Mouse (Mus musculus) effector memory CD4-positive, alpha-beta T cell, adult 7 months (primary cell): ENCODE measurements around the gene Cend1. TPM values are rescaled to one million over a fixed set of nuclear protein-coding genes. Genes with fewer than 3 reads are reported as not detected.

Experiments used
- polyA plus RNA-seq: library from polyadenylated mRNA; unstranded; fragments of 100-300 nt; shearing (Covaris generic); gene quantifications from one replicate; pipeline ENCODE4 v1.2.1, GENCODE M21; 2017

Gene Cend1
- polyA plus RNA-seq, result not detected

DNA sequence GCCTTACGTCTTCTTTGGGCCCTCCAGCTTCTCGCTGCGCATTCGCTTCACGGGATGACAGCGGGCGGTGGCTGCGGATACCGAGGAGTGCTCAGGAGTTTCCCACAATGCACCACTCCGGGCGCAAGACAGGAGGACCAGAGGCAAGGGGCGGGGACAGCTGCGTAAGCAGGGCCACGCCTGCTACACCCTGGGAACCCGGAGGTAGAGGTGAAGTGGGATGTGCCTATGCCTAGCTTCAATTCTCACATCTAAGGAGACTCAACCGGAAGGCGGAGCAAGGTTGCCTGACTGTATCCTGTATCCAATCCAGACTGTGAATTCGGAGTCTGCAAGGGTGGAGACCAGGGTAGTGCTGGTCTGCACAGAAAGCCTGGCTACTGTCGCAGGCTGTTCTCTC, at the start of gene Cend1:
Gene Cend1, minus strand, starts transcription at position 182 of the 400 bp plus-strand sequence.

DNA sequence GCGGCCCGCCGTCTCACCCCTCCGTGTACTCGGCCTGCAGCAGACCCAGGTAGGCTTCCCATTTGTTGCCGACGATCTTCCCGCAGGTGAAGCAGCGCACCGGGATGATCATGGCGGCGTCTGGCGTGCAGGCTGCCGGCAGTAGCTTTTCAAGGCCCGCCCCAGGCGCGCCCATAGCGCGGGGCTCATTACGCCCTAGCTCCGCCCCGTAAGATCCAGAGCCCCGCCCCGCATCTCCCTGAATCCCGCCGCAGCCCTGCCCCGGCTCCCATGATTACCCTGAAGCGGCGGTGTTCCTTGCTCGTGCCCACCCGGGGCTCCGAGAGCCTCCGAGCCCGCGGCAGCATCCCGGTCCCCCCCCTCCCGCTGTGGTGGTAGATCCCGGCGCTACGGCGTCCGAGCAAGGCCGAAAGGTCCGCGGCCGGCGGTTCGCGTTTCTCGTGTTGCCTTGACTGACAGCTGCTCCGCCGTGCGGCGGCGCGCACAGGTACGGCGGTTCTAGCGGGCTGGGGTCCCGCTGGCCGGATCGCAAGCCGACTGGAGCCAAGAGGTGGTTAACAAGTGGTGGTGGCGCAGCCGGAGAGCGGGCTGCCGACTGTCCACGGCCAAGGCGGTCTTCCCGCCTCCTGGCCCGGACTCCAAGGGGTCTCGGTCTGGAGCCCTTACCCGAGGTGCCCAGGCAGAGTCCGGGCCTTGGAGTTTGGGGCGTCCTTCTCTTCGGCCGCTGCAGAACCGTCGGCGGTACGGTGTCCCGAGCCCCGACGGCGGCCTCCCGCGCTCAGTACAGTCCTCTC, 45.9 kb upstream of the Cend1 start, which contains the start of the genes Polr2l and Tspan4:
Gene Polr2l, minus strand, starts transcription at position 122 of the 794 bp plus-strand sequence.
Gene Tspan4, plus strand, starts transcription at position 230 of the 794 bp plus-strand sequence.

DNA sequence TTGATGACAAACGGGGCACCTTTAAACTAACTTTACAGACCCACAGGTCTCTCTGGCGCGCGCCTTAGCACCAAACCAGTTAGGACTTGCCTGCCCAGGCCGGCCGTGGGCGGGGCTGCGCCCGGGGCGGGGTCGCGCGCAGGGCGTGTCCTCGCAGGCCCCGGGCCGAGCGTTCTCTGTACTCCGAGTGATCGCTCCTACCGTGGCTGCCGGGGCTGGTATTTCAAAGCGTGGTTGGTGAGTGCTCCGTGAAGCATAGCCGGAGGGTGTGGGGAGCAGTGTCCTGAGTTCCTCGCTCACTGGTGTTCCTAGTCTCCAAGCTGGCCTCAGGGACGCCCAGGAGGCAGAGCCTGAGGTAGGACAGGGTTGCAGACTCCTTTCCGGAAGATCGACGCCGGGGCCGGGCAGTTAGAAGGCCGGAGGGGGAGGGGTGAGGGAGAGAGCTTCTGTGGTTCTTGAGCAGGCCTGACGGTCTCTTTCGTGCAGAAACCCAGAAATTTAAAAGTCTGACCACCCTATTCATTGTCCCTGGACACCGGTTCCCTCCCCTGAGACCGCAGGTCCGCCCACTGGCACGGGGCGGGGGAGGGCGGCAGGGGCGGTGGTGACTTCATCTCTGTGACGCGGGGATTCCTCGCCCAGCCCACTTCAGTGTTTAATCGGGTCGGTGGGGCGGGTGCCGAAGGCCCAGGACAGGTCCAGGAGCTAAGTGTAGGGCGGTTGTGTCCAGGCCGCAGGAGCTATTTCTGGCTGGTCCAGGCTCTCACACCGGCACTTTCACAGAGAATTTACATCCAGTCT, 38.1 kb upstream of the Cend1 start, which contains the start of gene Cd151:
Gene Cd151, plus strand, starts transcription at position 163 of the 801 bp plus-strand sequence.

DNA sequence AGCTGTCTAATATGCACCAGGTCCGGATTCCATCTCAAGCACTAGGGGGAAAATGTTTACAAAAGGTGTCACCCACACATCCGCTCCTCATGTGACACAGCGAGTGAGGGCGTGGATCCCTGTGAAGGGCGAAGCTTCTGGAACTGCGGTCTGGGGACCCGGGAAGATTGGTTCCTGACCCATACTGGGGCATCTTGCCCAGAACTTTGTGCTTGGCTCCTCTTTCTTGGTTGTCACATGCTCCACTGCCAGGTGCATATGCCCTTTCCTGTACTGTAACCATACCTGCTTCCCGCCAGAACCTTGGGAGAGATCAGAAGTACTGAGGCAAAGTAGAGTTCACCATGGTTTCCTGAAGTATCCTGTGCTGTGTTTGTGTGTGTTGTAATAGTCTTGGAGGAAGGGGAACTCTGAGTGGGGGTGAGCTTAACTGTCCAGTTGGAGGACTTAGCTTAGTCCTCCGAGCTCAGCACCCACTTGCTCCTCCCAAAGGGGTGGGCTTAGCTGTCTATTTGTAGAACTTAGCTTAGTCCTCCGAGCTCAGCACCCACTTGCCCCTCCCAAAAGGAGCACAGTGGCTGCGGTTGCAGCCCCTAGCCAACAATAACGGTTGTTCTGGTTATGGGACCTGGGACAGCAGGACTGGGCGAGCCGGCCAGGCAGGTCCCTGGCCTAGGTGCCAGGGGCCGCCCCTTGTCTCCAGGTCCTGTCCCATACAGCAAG, 31.3 kb upstream of the Cend1 start, which contains the start of gene Cracr2b:
Gene Cracr2b, plus strand, starts transcription at position 704 of the 723 bp plus-strand sequence.

DNA sequence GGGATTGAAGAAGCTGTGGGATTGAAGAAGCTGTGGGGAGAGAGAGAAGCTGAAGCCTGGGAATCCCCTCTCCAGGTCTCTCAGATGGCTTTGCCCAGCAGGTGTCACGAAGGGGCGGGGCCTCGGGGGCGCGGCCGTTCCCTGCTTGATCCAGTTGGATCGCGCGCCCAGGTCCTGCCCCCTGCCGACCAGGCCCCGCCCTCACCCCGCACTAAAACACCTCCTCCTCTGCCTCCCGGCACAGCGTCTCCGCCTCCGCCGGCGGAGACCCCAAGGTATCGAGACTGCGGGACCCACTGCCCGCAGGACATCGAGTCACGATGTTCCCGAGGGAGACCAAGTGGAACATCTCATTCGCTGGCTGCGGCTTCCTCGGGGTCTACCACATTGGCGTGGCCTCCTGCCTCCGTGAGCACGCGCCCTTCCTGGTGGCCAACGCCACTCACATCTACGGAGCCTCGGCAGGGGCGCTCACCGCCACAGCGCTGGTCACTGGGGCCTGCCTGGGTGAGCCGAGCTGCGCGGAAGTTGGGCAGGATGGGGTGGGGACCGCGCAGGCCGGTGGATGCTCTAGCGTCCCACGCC, 25.8 kb upstream of the Cend1 start, which contains the start of gene Pnpla2:
Gene Pnpla2, plus strand, starts transcription at position 232 of the 585 bp plus-strand sequence.

DNA sequence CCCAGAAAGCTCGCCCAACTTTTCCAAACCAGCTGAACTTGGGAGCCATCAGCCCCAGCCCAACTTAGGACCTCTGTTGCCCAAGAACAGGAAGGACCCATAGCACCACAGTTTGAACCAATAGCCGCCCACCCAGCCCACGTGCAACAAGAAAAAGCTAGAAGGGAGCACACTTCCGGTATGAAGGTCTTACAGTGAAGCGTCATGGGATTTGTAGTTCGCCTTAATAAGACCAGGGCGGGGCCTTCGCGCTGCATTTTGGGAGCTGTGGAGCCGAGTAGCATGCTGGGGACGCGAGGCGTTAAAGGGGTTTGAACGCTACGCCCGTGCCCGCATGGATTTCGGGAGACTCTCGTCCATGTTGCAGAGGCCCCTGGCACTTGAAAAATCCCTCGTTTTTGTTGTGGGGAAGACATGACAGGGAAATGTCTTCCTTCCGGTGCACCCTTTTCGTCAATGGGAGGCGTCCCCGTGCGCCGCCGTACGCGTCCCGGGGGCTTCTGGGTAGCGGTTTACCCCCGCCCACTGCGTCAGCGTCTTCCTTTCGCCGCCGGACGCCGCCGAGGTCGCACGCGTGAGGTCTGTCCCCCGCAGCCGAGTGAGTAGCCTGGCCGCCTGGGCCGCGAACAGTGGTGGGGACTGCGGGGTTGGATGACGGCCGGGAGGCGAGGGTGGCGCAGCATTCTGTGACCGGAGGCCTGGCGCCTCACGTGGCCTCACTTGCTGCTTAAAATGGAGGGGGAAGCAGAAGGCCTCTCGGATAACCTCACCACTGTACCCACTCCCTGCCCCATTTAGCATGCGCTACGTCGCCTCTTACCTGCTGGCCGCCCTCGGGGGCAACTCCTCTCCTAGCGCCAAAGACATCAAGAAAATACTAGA, 18.1 kb upstream of the Cend1 start, which contains the start of gene Rplp2:
Gene Rplp2, plus strand, starts transcription at position 261 of the 882 bp plus-strand sequence.

DNA sequence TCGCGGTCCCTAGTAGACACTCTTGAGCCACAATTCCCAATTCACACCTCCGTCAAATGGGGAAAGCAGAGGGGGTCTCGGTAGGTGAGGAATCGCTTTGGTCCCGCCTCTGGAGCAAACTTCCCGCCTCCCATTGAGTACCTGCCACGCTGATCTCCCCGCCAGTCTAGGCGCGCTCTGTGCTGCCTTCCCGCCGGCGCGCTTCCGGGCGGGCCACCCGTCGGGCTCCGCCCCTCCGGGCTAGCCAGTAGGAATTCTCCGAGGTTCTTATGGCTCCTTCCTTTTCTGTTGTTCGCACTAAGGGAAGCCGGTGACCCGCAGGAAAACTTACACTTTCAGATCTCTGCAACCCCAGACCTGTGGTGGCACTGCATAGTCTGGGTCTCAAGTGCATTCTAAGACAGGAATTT, 14.5 kb upstream of the Cend1 start, which contains the start of gene Pidd1:
Gene Pidd1, minus strand, starts transcription at position 198 of the 410 bp plus-strand sequence.

DNA sequence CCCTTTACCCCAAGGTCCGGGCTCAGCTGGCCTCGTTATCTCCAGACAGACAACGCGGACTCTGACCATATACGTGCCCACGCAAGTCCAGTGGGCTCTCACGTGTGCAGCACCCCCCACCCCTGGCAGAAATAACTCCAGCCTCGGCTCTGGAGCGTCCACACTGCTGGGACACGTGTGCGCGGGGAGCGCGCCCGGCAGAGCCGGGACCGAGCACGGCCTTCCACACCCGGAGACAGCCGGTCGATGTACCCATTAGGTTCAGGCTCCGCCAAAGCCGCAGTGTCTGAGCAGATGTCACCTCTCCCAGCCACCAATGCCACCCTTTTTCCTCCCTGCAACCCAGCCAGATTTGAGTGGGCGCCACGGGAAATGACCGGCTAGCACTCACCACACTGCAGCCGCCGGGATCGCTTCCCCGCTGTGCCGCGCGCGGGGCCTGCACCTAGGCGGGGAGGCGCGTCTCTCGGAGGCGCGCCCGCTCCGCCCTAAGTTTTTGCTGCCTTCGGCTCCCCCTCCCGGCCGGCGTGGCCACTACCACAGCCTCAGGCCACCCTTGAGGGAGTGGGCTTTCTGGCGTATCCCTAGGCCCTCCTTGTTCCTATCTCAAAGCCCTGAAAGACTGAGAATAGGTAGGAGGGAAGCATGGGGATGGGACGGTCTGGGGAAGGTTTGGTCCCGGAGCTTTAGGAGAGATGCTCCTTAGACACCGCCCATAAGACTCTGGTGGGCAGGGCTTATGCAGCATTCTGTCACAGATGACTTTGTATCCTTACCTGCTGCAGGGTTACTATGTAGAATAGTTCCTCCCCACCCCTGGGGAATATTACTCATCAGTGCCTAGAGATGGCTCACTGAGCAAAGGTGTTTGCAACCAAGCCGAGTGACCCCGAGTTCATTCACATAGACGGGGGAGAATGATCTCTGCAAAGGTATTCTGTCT, 8.2 kb upstream of the Cend1 start, which contains the start of gene Slc25a22:
Gene Slc25a22, minus strand, starts transcription at position 715 of the 943 bp plus-strand sequence.

DNA sequence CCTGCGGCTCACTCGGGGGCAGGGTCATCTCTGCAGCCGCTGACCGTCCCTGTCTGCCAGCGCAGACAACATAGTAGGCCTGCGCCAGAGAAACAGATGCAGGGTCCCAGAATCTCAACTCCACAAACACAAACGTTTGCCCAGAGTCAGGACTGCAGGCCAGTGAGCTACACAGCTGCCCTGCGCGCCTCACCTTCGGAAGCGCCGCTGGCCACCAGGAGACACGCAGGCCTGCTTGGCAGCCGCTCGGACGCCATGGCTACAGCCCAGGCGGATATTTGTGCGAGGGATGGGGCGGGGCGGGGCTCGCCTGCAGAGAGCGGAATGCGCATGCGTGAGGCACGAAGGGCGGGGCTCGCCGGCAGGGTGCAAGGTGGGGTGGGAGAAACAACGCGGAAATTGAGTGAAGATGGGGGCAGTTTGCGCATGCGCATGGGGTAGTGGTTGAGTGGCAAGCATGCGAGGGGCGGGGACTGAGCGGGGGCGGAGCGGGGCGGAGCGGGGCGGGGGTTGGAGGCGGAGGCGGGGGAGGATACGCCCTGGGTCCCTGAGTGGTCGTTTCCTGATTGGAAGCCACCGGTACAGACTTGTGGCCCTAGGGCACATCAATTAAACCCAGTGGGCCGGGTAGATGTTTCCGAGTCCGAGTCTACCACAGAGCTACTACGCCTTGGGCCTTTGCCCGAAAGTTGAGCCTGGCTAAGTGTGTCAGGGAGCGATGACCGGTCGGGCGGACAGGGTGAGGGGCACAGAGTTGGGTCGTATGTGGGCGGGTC, 15.3 kb downstream of the Cend1 start, which contains the start of gene Gatd1:
Gene Gatd1, minus strand, starts transcription at position 328 of the 776 bp plus-strand sequence.

DNA sequence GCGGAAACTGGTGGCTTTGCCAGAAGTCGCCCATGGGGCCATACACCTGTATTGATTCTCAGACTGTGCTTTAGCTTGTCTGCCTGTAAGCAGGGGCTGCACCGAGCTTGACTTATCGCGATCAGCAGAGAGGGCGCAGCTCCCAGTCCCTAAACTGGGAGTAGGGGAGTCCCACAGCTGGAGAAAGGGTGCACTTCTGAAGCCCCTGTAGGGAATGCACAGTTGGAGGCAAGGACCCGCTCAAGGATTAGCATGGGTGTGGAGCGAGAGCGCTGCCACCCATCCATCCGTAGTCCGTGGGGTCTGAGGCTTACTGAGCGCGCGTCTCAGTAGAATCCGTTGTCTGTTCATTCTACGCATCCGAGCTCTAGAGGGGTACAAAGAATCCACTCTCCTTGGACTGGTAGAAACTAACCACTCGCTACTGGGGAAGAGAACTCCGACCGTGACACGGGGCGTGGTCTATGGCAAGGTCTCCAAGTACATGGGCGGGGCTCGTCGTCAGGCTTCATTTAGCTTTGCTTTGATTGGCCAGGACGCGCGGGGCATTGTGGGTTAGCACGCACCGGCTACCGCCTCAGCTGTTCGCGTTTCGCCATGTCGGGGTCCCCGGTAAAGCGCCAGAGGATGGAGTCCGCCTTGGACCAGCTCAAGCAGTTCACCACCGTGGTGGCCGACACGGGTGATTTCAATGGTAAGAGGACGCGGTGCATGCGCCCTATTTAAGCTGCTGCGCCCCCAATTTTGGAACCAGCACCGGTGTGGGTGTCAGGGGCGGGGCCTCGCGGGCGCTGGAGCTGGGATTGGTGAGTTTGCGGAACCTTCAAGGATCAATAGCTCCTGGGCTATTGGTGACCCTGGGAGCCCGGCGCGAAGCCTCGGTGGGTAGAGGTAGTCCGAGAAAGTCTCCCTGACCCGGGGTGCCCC, 37.4 kb downstream of the Cend1 start, which contains the start of gene Taldo1:
Gene Taldo1, plus strand, starts transcription at position 575 of the 927 bp plus-strand sequence.

Other genes starting within 250 kb of the Cend1 start
- gene Hras, start 235.5 kb downstream of the Cend1 start, polyA plus RNA-seq, result 25.0 TPM
- 2.7 TPM for gene Lrrc56, start 235.3 kb downstream of the Cend1 start, polyA plus RNA-seq
- gene Lmntd2, start 215.4 kb downstream of the Cend1 start, polyA plus RNA-seq, result 13.5 TPM
- 6.5 TPM for gene Rassf7, start 213.6 kb downstream of the Cend1 start, polyA plus RNA-seq
- gene Phrf1, start 200.7 kb downstream of the Cend1 start, polyA plus RNA-seq, result 95.3 TPM
- gene Irf7, start 163.0 kb downstream of the Cend1 start, polyA plus RNA-seq, result 405 TPM
- gene Cdhr5, start 152.7 kb downstream of the Cend1 start, polyA plus RNA-seq, result not detected
- gene Sct, start 150.4 kb downstream of the Cend1 start, polyA plus RNA-seq, result not detected
- gene Drd4, start 137.5 kb downstream of the Cend1 start, polyA plus RNA-seq, result not detected
- 53.6 TPM for gene Deaf1, start 101.8 kb downstream of the Cend1 start, polyA plus RNA-seq
- gene Tmem80, start 101.8 kb downstream of the Cend1 start, polyA plus RNA-seq, result 23.2 TPM
- 0.23 TPM for gene Eps8l2, start 90.6 kb downstream of the Cend1 start, polyA plus RNA-seq
- gene Taldo1, start 37.3 kb downstream of the Cend1 start, polyA plus RNA-seq, result 201 TPM
- gene Gatd1, start 15.4 kb downstream of the Cend1 start, polyA plus RNA-seq, result 23.2 TPM
- gene Slc25a22, start 8.4 kb upstream of the Cend1 start, polyA plus RNA-seq, result 51.0 TPM
- 4.1 TPM for gene Pidd1, start 14.5 kb upstream of the Cend1 start, polyA plus RNA-seq
- 1,870 TPM for gene Rplp2, start 17.9 kb upstream of the Cend1 start, polyA plus RNA-seq
- 167 TPM for gene Pnpla2, start 25.7 kb upstream of the Cend1 start, polyA plus RNA-seq
- not detected for gene Cracr2b, start 31.6 kb upstream of the Cend1 start, polyA plus RNA-seq
- gene Cd151, start 37.9 kb upstream of the Cend1 start, polyA plus RNA-seq, result 3.2 TPM
- gene Polr2l, start 45.6 kb upstream of the Cend1 start, polyA plus RNA-seq, result 24.2 TPM
- 0.55 TPM for gene Tspan4, start 45.7 kb upstream of the Cend1 start, polyA plus RNA-seq
- 16.0 TPM for gene Chid1, start 110.4 kb upstream of the Cend1 start, polyA plus RNA-seq
- 50.4 TPM for gene Ap2a2, start 132.7 kb upstream of the Cend1 start, polyA plus RNA-seq
- 0.07 TPM for gene Muc6, start 225.8 kb upstream of the Cend1 start, polyA plus RNA-seq